ENCODE assay signal across 11 mouse cellular contexts in the genomic region with DNA sequence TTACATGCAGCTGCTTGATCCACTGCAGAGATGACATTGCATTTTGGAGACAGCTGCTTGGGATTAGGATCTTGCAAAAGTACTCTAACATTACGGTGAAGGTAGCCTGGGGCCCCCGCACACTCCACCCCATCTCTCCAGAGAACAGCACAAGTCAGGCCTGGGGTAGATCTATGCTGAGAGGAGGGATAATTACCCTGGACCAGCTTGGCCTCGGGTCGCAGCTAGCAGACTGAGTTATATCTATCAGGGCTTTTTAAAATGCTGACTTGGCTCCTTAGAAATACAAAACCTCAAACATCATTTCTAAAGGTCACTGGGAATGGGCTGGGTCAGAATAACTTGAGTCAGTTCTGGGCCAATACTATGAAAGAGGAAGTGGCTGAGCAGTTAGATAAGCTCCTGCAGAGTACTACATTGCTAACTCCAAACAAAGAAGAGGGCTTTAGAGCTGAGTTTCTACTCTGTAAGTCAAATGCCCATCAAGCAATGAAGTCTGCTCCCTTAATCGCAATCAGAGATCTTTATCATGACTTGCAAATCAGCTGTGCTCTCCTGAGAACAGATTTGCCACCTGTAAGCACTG. TPM values are rescaled to one million over a fixed set of nuclear protein-coding genes. Genes with fewer than 3 reads are reported as not detected.
DNase-seq lines count a peak whose midpoint lies in the region; ATAC-seq and TF ChIP-seq lines count a peak whose summit lies in the region.
"Had no signal": no experiment of that assay in that cellular context is flagged by ENCODE, and none has a peak within 500 bp of the region (broad histone marks: within the 10 kb centered on the region; RNA-seq: fewer than 3 reads in every experiment).

No protein-coding gene starts in this region.

- H3K79me2 ChIP-seq in macrophage (ENCODE audit: inconsistent target), result no peaks in the 10 kb centered on the region

- peak; percentile 26 for DNase-seq in hindbrain, embryonic 10.5 days (ENCODE audit: low spot score)
- peak; percentile 16 for DNase-seq in G1E (ENCODE audit: low spot score)
- peak; percentile 58 for DNase-seq in embryonic facial prominence, embryonic 14.5 days (ENCODE audit: low spot score)
- DNase-seq in cerebellum, postnatal 14 days, result no peak
- DNase-seq in layer of hippocampus, adult 2 months (ENCODE audit: low spot score in 2 of 2), result no peak
- no peak for DNase-seq in frontal cortex, postnatal 10 days (ENCODE audit: low spot score in 2 of 2)
- DNase-seq: adrenal gland, postnatal 36 days; cerebellum, postnatal 25 days had no signal

- ATAC-seq in hindbrain, embryonic 12.5 days (ENCODE audit: low FRiP score), result no peak
- ATAC-seq in G1E (ENCODE audit: extremely low read depth, insufficient number of reproducible peaks, low FRiP score, poor library complexity, severe bottlenecking), result peak; percentile 97
- peak; percentile 83 for ATAC-seq in embryonic facial prominence, embryonic 14.5 days (ENCODE audit: low read depth)

- H3K9ac ChIP-seq in hindbrain, embryonic 12.5 days, result no peak overlapping the region
- no peak overlapping the region for H3K9ac ChIP-seq in embryonic facial prominence, embryonic 14.5 days (ENCODE audit: low read depth, low read length)
- H3K9ac ChIP-seq: lung, embryonic 15.5 days had no signal

- H3K27me3 ChIP-seq in hindbrain, embryonic 10.5 days (ENCODE audit: insufficient read depth, poor library complexity, severe bottlenecking), result no peaks in the 10 kb centered on the region
- no peaks in the 10 kb centered on the region for H3K27me3 ChIP-seq in hindbrain, embryonic 12.5 days
- H3K27me3 ChIP-seq in G1E (ENCODE audit: insufficient read depth, low read length), result 0 out of 2 replicates have a peak, but pooled peaks cover 4% of the 10 kb centered on the region
- H3K27me3 ChIP-seq in embryonic facial prominence, embryonic 14.5 days (replicated peaks; ENCODE audit: control insufficient read depth, insufficient read depth, low read length), result no peaks in the 10 kb centered on the region
- H3K27me3 ChIP-seq: lung, embryonic 15.5 days had no signal

- H3K4me2 ChIP-seq in hindbrain, embryonic 12.5 days (replicated peaks), result no peak overlapping the region
- no peak overlapping the region for H3K4me2 ChIP-seq in embryonic facial prominence, embryonic 14.5 days (ENCODE audit: low read depth, low read length)
- H3K4me2 ChIP-seq: lung, embryonic 15.5 days had no signal

- H3K4me1 ChIP-seq in hindbrain, embryonic 10.5 days (replicated peaks), result no peaks in the 10 kb centered on the region
- H3K4me1 ChIP-seq in hindbrain, embryonic 12.5 days, result no peaks in the 10 kb centered on the region
- H3K4me1 ChIP-seq in G1E (ENCODE audit: insufficient read depth, low read depth, low read length), result peaks cover 18% of the 10 kb centered on the region
- H3K4me1 ChIP-seq in embryonic facial prominence, embryonic 14.5 days (ENCODE audit: control insufficient read depth, insufficient read depth, low read length), result peaks cover 20% of the 10 kb centered on the region

- no peak overlapping the region for H3K27ac ChIP-seq in hindbrain, embryonic 10.5 days
- no peak overlapping the region; the same call in 1 of the 2 replicates for H3K27ac ChIP-seq in hindbrain, embryonic 12.5 days
- peak overlapping the region; percentile 52 for H3K27ac ChIP-seq in embryonic facial prominence, embryonic 14.5 days (replicated peaks; ENCODE audit: low read depth, low read length)
- H3K27ac ChIP-seq in macrophage, result peak overlapping the region; percentile 45
- H3K27ac ChIP-seq in layer of hippocampus, adult 2 months, result no peak overlapping the region
- H3K27ac ChIP-seq: lung, embryonic 15.5 days had no signal

- H3K4me3 ChIP-seq in hindbrain, embryonic 10.5 days, result no peak overlapping the region
- no peak overlapping the region for H3K4me3 ChIP-seq in hindbrain, embryonic 12.5 days
- H3K4me3 ChIP-seq in G1E (ENCODE audit: low read depth, low read length), result no peak overlapping the region; the same call in 1 of the 2 replicates
- no peak overlapping the region for H3K4me3 ChIP-seq in embryonic facial prominence, embryonic 14.5 days (ENCODE audit: low read depth, low read length)
- no peak overlapping the region for H3K4me3 ChIP-seq in macrophage (ENCODE audit: inconsistent target)
- H3K4me3 ChIP-seq in layer of hippocampus, adult 2 months, result no peak overlapping the region
- H3K4me3 ChIP-seq: lung, embryonic 15.5 days had no signal

- H3K36me3 ChIP-seq in hindbrain, embryonic 10.5 days, result peaks cover 48% of the 10 kb centered on the region
- peaks cover 26% of the 10 kb centered on the region for H3K36me3 ChIP-seq in hindbrain, embryonic 12.5 days
- peaks cover 51% of the 10 kb centered on the region for H3K36me3 ChIP-seq in G1E (replicated peaks)
- H3K36me3 ChIP-seq in embryonic facial prominence, embryonic 14.5 days (ENCODE audit: control insufficient read depth, insufficient read depth, low read length), result peaks cover 38% of the 10 kb centered on the region
- peaks cover 20% of the 10 kb centered on the region for H3K36me3 ChIP-seq in macrophage (ENCODE audit: inconsistent target)

- WGBS in hindbrain, embryonic 10.5 days, result 67% methylated on average over 5 of the region's 5 CpGs
- 75% methylated on average over 5 of the region's 5 CpGs for WGBS in hindbrain, embryonic 12.5 days
- 20% methylated on average over 5 of the region's 5 CpGs for WGBS in embryonic facial prominence, embryonic 14.5 days
- 22% methylated on average over 5 of the region's 5 CpGs for WGBS in macrophage (ENCODE audit: missing documents)

- TF ChIP-seq CTCF in G1E (IDR thresholded peaks at IDR 0.05; ENCODE audit: low read depth, low read length), result no peak
- no peak for TF ChIP-seq CTCF in layer of hippocampus, adult 2 months (conservative IDR thresholded peaks at IDR 0.05)

- H3K9me3 ChIP-seq in hindbrain, embryonic 10.5 days, result no peaks in the 10 kb centered on the region
- H3K9me3 ChIP-seq in hindbrain, embryonic 12.5 days (replicated peaks), result no peaks in the 10 kb centered on the region
- H3K9me3 ChIP-seq in G1E (replicated peaks), result no peaks in the 10 kb centered on the region
- H3K9me3 ChIP-seq in embryonic facial prominence, embryonic 14.5 days (ENCODE audit: control insufficient read depth, low read length), result no peaks in the 10 kb centered on the region
- H3K9me3 ChIP-seq: lung, embryonic 15.5 days had no signal

RNA-seq across cellular contexts. Expression of a gene that starts 19.9 kb away (rescaled TPM):
- polyA plus RNA-seq in hindbrain, embryonic 10.5 days (2016; fragmentation: Nextera tagmentation; extraction: Ambion mirVana), result 22.9 and 24.0 TPM in 2 replicates
- polyA plus RNA-seq in hindbrain, embryonic 12.5 days (2016; fragmentation: Nextera tagmentation; extraction: Ambion mirVana), result 31.3 and 32.1 TPM in 2 replicates
- 8.1 and 9.8 TPM in 2 replicates for total RNA-seq in G1E (2014; fragmentation: Nextera tagmentation)
- total RNA-seq in G1E (2017), result 9.8 and 11.9 TPM in 2 replicates
- 0.42 and 0.64 TPM in 2 replicates for polyA plus RNA-seq in G1E (2012)
- polyA plus RNA-seq in embryonic facial prominence, embryonic 14.5 days (2014; fragmentation: Nextera tagmentation; extraction: Ambion mirVana), result 25.7 and 28.5 TPM in 2 replicates
- total RNA-seq in macrophage (2018; cell fraction: chromatin; rRNA removed), result 10 to 100 TPM in 21 of 26 experiments, 1 to 10 TPM in 5; 3.6 to 28.3 (median 11.5) TPM
- 1 to 10 TPM; 3.0 to 5.3 (median 4.2) TPM for total RNA-seq in macrophage (2018; cell fraction: cytosol; rRNA removed)
- 10 to 100 TPM in 12 of 26 experiments, 1 to 10 TPM in 14; 4.9 to 14.5 (median 9.8) TPM for total RNA-seq in macrophage (2018; cell fraction: nucleus; rRNA removed)
- 3.6 to 5.3 TPM (median 5.2 TPM) in 3 replicates for polyA plus RNA-seq in macrophage (2018)
- 10 to 100 TPM; 13.4 to 14.5 TPM for total RNA-seq in layer of hippocampus, adult 2 months (2021)

Comparison
In these comparisons a context has a peak if more than half of its experiments do, and no peak if none do; other contexts are left out.
1. DNase-seq: peak in hindbrain, embryonic 10.5 days (single experiment), G1E (single experiment) and embryonic facial prominence, embryonic 14.5 days (single experiment); none in cerebellum, postnatal 14 days (0 of 2), layer of hippocampus, adult 2 months (0 of 2) and frontal cortex, postnatal 10 days (0 of 2).
2. H3K27ac ChIP-seq: peak in embryonic facial prominence, embryonic 14.5 days (single experiment) and macrophage (single experiment); none in hindbrain, embryonic 10.5 days (single experiment), hindbrain, embryonic 12.5 days (single experiment) and layer of hippocampus, adult 2 months (single experiment).